In the genomic region with DNA sequence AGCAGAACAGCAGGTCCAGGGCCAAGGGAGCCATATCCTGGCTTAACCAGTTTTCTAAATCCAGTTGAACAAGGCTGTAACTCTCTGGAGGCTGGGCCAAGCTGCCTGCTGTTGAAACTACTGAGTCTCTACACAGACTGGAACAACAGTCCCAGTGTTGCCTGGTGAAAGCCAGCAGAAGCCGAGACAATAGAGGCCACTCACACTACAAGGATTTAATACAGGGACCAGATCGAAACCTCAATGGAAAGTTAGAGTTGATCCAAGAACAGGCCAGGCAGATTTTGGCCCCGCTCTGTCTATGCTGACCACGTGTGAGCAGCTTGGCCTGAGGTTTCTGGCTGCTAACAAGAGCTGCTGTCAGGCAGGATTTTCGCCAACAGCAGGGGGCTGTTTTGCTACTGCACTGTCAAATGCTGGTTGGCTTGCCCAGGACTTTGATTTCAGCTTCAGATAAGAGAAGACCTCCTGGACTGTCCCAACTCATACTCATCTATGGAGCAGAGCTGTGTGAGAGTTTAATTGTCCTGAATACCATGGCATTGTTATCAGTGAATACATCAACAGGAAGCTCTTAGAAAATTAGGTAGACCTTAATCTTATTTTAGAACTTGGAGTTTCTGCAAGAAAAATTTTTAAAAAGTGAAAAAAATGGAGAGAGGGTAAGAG, we compare ENCODE assay signal across 8 mouse cellular contexts.
DNase-seq lines count a peak whose midpoint lies in the region; ATAC-seq and TF ChIP-seq lines count a peak whose summit lies in the region.

No protein-coding gene starts in this region.

- H3K9ac ChIP-seq in forebrain, postnatal 0 days: no peak overlapping the region
- H3K9ac ChIP-seq in hindbrain, embryonic 13.5 days: no peak overlapping the region
- H3K9ac ChIP-seq in midbrain, embryonic 11.5 days (ENCODE audit: low read length): no peak overlapping the region

- TF ChIP-seq CTCF in forebrain, postnatal 0 days (IDR thresholded peaks at IDR 0.05; ENCODE audit: low read depth): peak; percentile 31; the same call in 1 of the 2 replicates

- no peaks in the 10 kb centered on the region for H3K36me3 ChIP-seq in forebrain, postnatal 0 days (ENCODE audit: insufficient read depth)
- H3K36me3 ChIP-seq in hindbrain, embryonic 13.5 days: no peaks in the 10 kb centered on the region
- no peaks in the 10 kb centered on the region for H3K36me3 ChIP-seq in midbrain, embryonic 11.5 days (ENCODE audit: control insufficient read depth, insufficient read depth, low read length)

- ATAC-seq in forebrain, postnatal 0 days: peak; percentile 98
- ATAC-seq in hindbrain, embryonic 13.5 days (ENCODE audit: low FRiP score): peak; percentile 85
- ATAC-seq in midbrain, embryonic 11.5 days (ENCODE audit: low FRiP score): peak; percentile 73

- no peak overlapping the region for H3K4me3 ChIP-seq in forebrain, postnatal 0 days (ENCODE audit: low read depth, low read length)
- H3K4me3 ChIP-seq in hindbrain, embryonic 13.5 days: no peak overlapping the region
- no peak overlapping the region for H3K4me3 ChIP-seq in midbrain, embryonic 11.5 days (ENCODE audit: low read depth, low read length)

- H3K27ac ChIP-seq in forebrain, postnatal 0 days (ENCODE audit: low read depth, low read length): no peak overlapping the region
- H3K27ac ChIP-seq in hindbrain, embryonic 13.5 days: no peak overlapping the region
- H3K27ac ChIP-seq in midbrain, embryonic 11.5 days (ENCODE audit: low read depth, low read length): no peak overlapping the region

- H3K4me1 ChIP-seq in forebrain, postnatal 0 days (ENCODE audit: insufficient read depth): no peaks in the 10 kb centered on the region
- H3K4me1 ChIP-seq in hindbrain, embryonic 13.5 days (replicated peaks): peaks cover 5% of the 10 kb centered on the region
- H3K4me1 ChIP-seq in midbrain, embryonic 11.5 days (ENCODE audit: control insufficient read depth, insufficient read depth, low read length): no peaks in the 10 kb centered on the region

- H3K27me3 ChIP-seq in forebrain, postnatal 0 days (ENCODE audit: insufficient read depth, low read length): no peaks in the 10 kb centered on the region
- H3K27me3 ChIP-seq in hindbrain, embryonic 13.5 days: no peaks in the 10 kb centered on the region
- H3K27me3 ChIP-seq in midbrain, embryonic 11.5 days (ENCODE audit: control insufficient read depth, insufficient read depth, low read length): no peaks in the 10 kb centered on the region

- 11% methylated on average over 5 of the region's 5 CpGs for WGBS in forebrain, postnatal 0 days
- 26% methylated on average over 5 of the region's 5 CpGs for WGBS in hindbrain, embryonic 13.5 days
- WGBS in midbrain, embryonic 11.5 days: 21% methylated on average over 5 of the region's 5 CpGs

- no peaks in the 10 kb centered on the region for H3K9me3 ChIP-seq in forebrain, postnatal 0 days (ENCODE audit: low read length)
- H3K9me3 ChIP-seq in hindbrain, embryonic 13.5 days: no peaks in the 10 kb centered on the region
- no peaks in the 10 kb centered on the region for H3K9me3 ChIP-seq in midbrain, embryonic 11.5 days (ENCODE audit: control insufficient read depth, low read length)

- no peak overlapping the region for H3K4me2 ChIP-seq in forebrain, postnatal 0 days (ENCODE audit: low read depth)
- no peak overlapping the region for H3K4me2 ChIP-seq in hindbrain, embryonic 13.5 days
- no peak overlapping the region for H3K4me2 ChIP-seq in midbrain, embryonic 11.5 days

- peak; percentile 18 for DNase-seq in ovary, postnatal 14 days (ENCODE audit: low spot score)
- no peak for DNase-seq in ovary, postnatal 36 days (ENCODE audit: low spot score)
- peak; percentile 76 for DNase-seq in forebrain, postnatal 0 days
- peak; percentile 57 to 89 for DNase-seq in layer of hippocampus, postnatal 14 days (ENCODE audit: low spot score in 2 of 2)
- peak; percentile 93 for DNase-seq in midbrain, embryonic 11.5 days (ENCODE audit: low spot score, missing footprints)
- peak; percentile 55 for DNase-seq in telencephalon, adult 2 months (ENCODE audit: low read depth, low spot score)
- DNase-seq in testis, postnatal 10 days (ENCODE audit: low spot score): no peak

Comparison
In these comparisons a context has a peak if more than half of its experiments do, and no peak if none do; other contexts are left out.
1. DNase-seq: peak in ovary, postnatal 14 days (single experiment), forebrain, postnatal 0 days (single experiment), layer of hippocampus, postnatal 14 days (2 of 2), midbrain, embryonic 11.5 days (single experiment) and telencephalon, adult 2 months (single experiment); none in ovary, postnatal 36 days (single experiment) and testis, postnatal 10 days (single experiment).
2. Peak in every context shown above with its lines, with median percentiles within 50 percentile points of each other: ATAC-seq.